Mouse (Mus musculus) midbrain, postnatal 0 days (tissue): ENCODE results near the gene Ugt1a7c. TPM values are rescaled to one million over a fixed set of nuclear protein-coding genes. Genes with fewer than 3 reads are reported as not detected.
A peak's percentile ranks its signal among the peaks of the same experiment; 100 is the strongest.

Experiments
- ATAC-seq: fragments of 200-750 bp; cut with Nextera tagmentation; 2 replicates; pipeline ENCODE4 v1.8.0; 2017; ENCODE audit warnings: moderate number of reproducible peaks, mild to moderate bottlenecking, moderate TSS enrichment, moderate library complexity; ENCODE audit not compliant: low FRiP score
- DNase-seq: peaks from one replicate; pipeline ENCODE4 v3.0.0-alpha.2; 2015; ENCODE audit warnings: low spot score
- H3K27ac ChIP-seq: fragments of 300-500 bp; sonication (generic); 2 replicates; pipeline ENCODE4 v1.5.1; 2014; ENCODE audit warnings: low read depth, mild to moderate bottlenecking, low read length, mixed read lengths
- H3K27me3 ChIP-seq: fragments of 300-500 bp; sonication (generic); 2 replicates; pipeline ENCODE4 v1.6.1; 2014; ENCODE audit warnings: low read length, control low read depth, mixed read lengths; ENCODE audit not compliant: insufficient read depth
- H3K36me3 ChIP-seq: fragments of 300-500 bp; sonication (generic); 2 replicates; pipeline ENCODE4 v1.6.1; 2014; ENCODE audit warnings: low read length, control low read depth, mixed read lengths; ENCODE audit not compliant: insufficient read depth
- H3K4me1 ChIP-seq: fragments of 300-500 bp; sonication (generic); 2 replicates; pipeline ENCODE4 v1.6.1; 2014; ENCODE audit warnings: mild to moderate bottlenecking, control low read depth, antibody characterized with exemption, low read length, mixed read lengths; ENCODE audit not compliant: insufficient read depth
- H3K4me2 ChIP-seq: fragments of 300-500 bp; sonication (generic); 2 replicates; pipeline ENCODE4 v1.6.1; 2014; ENCODE audit warnings: low read depth, mild to moderate bottlenecking, low read length, mixed read lengths; ENCODE audit not compliant: poor library complexity, severe bottlenecking
- H3K4me3 ChIP-seq: fragments of 300-500 bp; sonication (generic); 2 replicates; pipeline ENCODE4 v1.5.1; 2014; ENCODE audit warnings: low read depth, mild to moderate bottlenecking, low read length, moderate library complexity
- H3K9ac ChIP-seq: fragments of 300-500 bp; sonication (generic); replicated peaks from 2 replicates; pipeline ENCODE4 v1.6.1; 2014; ENCODE audit warnings: mild to moderate bottlenecking, low read length, moderate library complexity, mixed read lengths; ENCODE audit not compliant: poor library complexity, severe bottlenecking
- H3K9me3 ChIP-seq: fragments of 300-500 bp; sonication (generic); 2 replicates; pipeline ENCODE4 v1.6.1; 2016; ENCODE audit warnings: low read length, control low read depth
- CTCF ChIP-seq: IDR thresholded peaks from 2 replicates; pipeline ENCODE4 v1.5.1; 2016; ENCODE audit warnings: antibody characterized with exemption, mild to moderate bottlenecking
- WGBS: fragments of 180-500 bp; shearing (Covaris S2); extraction: QIAGEN DNeasy Blood & Tissue Kit; methylation state at CpG from one replicate; pipeline ENCODE4 v1.1.7; 2014; 5-methylcytosine and 5-hydroxymethylcytosine counted together
- polyA plus RNA-seq: library from polyadenylated mRNA; unstranded; fragments of >200 nt; fragmentation: Nextera tagmentation; extraction: Ambion mirVana; gene quantifications from 2 replicates; pipeline ENCODE4 v1.2.1, GENCODE M21; 2015
- total RNA-seq: library from RNA; depleted of rRNA; stranded (reverse); fragments of >200 nt; gene quantifications from 2 replicates; pipeline ENCODE4 v1.2.3, GENCODE M21; 2014

Gene Ugt1a7c
- total and polyA plus RNA-seq, 2 experiments from 2014 or later, result 1.5 to 1.6 TPM

GRCm38 (mm10) chr1:88232664-88233380, 138.0 kb downstream of the Ugt1a7c start:
- no peak overlapping the region for H3K4me2 ChIP-seq
- H3K9ac ChIP-seq, result no peak overlapping the region
- ATAC-seq, result no peak
- H3K9me3 ChIP-seq, result peaks cover 98% of the 10 kb centered on the region
- H3K4me1 ChIP-seq, result no peaks in the 10 kb centered on the region
- H3K27ac ChIP-seq, result no peak overlapping the region
- no peak for TF ChIP-seq CTCF
- no peak for DNase-seq
- no peak overlapping the region for H3K4me3 ChIP-seq
- H3K36me3 ChIP-seq, result no peaks in the 10 kb centered on the region
- no peaks in the 10 kb centered on the region for H3K27me3 ChIP-seq
- 58% methylated on average over 3 of the region's 3 CpGs for WGBS

- DNase-seq (no peak), ATAC-seq (no peak)
- H3K9me3 ChIP-seq, result peaks cover 98% of the 10 kb centered on the region
- H3K4me1 ChIP-seq, result no peaks in the 10 kb centered on the region
- TF ChIP-seq CTCF, result no peak
- no peaks in the 10 kb centered on the region for H3K27me3 ChIP-seq
- 67% methylated on average over 14 of the region's 14 CpGs for WGBS
- H3K36me3 ChIP-seq, result no peaks in the 10 kb centered on the region
- no peak overlapping the region for H3K4me2 ChIP-seq
- no peak overlapping the region for H3K4me3 ChIP-seq
- no peak overlapping the region for H3K9ac ChIP-seq
- no peak overlapping the region for H3K27ac ChIP-seq
Observed at GRCm38 (mm10) chr1:88233421-88234247, 138.8 kb downstream of the Ugt1a7c start.

GRCm38 (mm10) chr1:88234248-88234610, 139.4 kb downstream of the Ugt1a7c start:
- DNase-seq (no peak), ATAC-seq (no peak)
- no peaks in the 10 kb centered on the region for H3K36me3 ChIP-seq
- H3K27ac ChIP-seq, result no peak overlapping the region
- no peak for TF ChIP-seq CTCF
- H3K27me3 ChIP-seq, result no peaks in the 10 kb centered on the region
- H3K4me2 ChIP-seq, result no peak overlapping the region
- no peak overlapping the region for H3K9ac ChIP-seq
- H3K4me1 ChIP-seq, result no peaks in the 10 kb centered on the region
- H3K4me3 ChIP-seq, result no peak overlapping the region
- 62% methylated on average over 4 of the region's 4 CpGs for WGBS
- H3K9me3 ChIP-seq, result peaks cover 98% of the 10 kb centered on the region

- Histone ChIP-seq H3K27ac (no peak overlapping the region), H3K4me2 (no peak overlapping the region), H3K27me3 (no peaks in the 10 kb centered on the region), H3K4me3 (no peak overlapping the region), H3K36me3 (no peaks in the 10 kb centered on the region), H3K4me1 (no peaks in the 10 kb centered on the region), H3K9ac (no peak overlapping the region), H3K9me3 (peaks cover 98% of the 10 kb centered on the region)
- WGBS, result 41% methylated on average over 5 of the region's 5 CpGs
- DNase-seq, result no peak
- no peak for ATAC-seq
- no peak for TF ChIP-seq CTCF
Observed at GRCm38 (mm10) chr1:88234646-88235045, 139.8 kb downstream of the Ugt1a7c start.

GRCm38 (mm10) chr1:88235046-88235893, 140.4 kb downstream of the Ugt1a7c start:
- no peak overlapping the region for H3K4me2 ChIP-seq
- WGBS, result 63% methylated on average over 11 of the region's 11 CpGs
- H3K27me3 ChIP-seq, result no peaks in the 10 kb centered on the region
- ATAC-seq (peak; percentile 11), DNase-seq (no peak)
- no peaks in the 10 kb centered on the region for H3K36me3 ChIP-seq
- no peaks in the 10 kb centered on the region for H3K4me1 ChIP-seq
- no peak for TF ChIP-seq CTCF
- H3K4me3 ChIP-seq, result no peak overlapping the region
- H3K9me3 ChIP-seq, result peaks cover 98% of the 10 kb centered on the region
- H3K9ac ChIP-seq, result no peak overlapping the region
- no peak overlapping the region for H3K27ac ChIP-seq
